Comparison of ENCODE assay signal across 28 mouse cellular contexts in the genomic region with DNA sequence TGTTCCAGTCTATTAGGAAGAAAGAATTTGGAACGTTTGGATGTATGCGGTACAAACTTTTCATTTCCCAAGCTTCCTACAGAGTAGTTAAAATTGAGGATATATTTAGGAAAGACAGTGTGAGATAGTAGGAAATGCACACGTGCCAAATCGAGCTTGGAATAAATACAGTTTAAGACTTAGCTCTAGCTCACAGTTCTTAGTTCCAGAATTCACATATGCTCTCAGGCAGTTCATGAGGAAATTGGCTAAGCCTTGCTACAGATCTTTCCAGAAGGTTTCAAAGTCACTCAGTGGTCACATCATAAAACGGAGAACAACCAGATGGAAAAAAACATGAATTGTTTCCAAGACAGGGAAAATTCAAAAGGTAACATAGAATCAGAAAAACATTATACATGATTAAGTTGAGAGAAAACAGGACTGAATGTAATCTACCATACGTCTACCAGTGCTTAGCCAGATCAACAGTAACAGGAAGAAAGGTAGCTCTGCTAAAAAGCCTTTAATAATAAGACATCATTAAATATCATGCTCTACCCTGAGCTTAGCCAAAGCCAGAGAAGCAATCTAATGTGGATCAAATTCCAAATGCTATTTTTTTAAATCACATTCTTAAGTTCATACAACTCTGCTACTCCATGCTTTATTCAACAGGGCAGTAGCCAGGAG.
DNase-seq lines count a peak whose midpoint lies in the region; ATAC-seq and TF ChIP-seq lines count a peak whose summit lies in the region.
"Had no signal": no experiment of that assay in that cellular context is flagged by ENCODE, and none has a peak within 500 bp of the region (broad histone marks: within the 10 kb centered on the region; RNA-seq: fewer than 3 reads in every experiment).

No protein-coding gene starts in this region.

- H3K9me3 ChIP-seq in embryonic facial prominence, embryonic 14.5 days (ENCODE audit: control insufficient read depth, low read length), result no peaks in the 10 kb centered on the region
- no peaks in the 10 kb centered on the region for H3K9me3 ChIP-seq in embryonic facial prominence, embryonic 10.5 days
- H3K9me3 ChIP-seq in hindbrain, postnatal 0 days (ENCODE audit: low read length), result no peaks in the 10 kb centered on the region
- no peaks in the 10 kb centered on the region for H3K9me3 ChIP-seq in hindbrain, embryonic 12.5 days (replicated peaks)
- no peaks in the 10 kb centered on the region for H3K9me3 ChIP-seq in limb, embryonic 15.5 days
- H3K9me3 ChIP-seq in neural tube, embryonic 15.5 days (replicated peaks), result no peaks in the 10 kb centered on the region
- H3K9me3 ChIP-seq: heart, embryonic 13.5 days; hindbrain, embryonic 15.5 days; intestine, embryonic 15.5 days; liver, embryonic 13.5 days; stomach, embryonic 15.5 days had no signal

- H3K36me3 ChIP-seq in embryonic facial prominence, embryonic 14.5 days (ENCODE audit: control insufficient read depth, insufficient read depth, low read length), result no peaks in the 10 kb centered on the region
- H3K36me3 ChIP-seq in embryonic facial prominence, embryonic 10.5 days (replicated peaks), result no peaks in the 10 kb centered on the region
- H3K36me3 ChIP-seq in hindbrain, postnatal 0 days (ENCODE audit: insufficient read depth, low read length), result no peaks in the 10 kb centered on the region
- H3K36me3 ChIP-seq in hindbrain, embryonic 12.5 days, result no peaks in the 10 kb centered on the region
- no peaks in the 10 kb centered on the region for H3K36me3 ChIP-seq in limb, embryonic 15.5 days
- H3K36me3 ChIP-seq in neural tube, embryonic 15.5 days, result no peaks in the 10 kb centered on the region
- H3K36me3 ChIP-seq: heart, embryonic 13.5 days; hindbrain, embryonic 15.5 days; intestine, embryonic 15.5 days; liver, embryonic 13.5 days; stomach, embryonic 15.5 days had no signal

- no peaks in the 10 kb centered on the region for H3K4me1 ChIP-seq in embryonic facial prominence, embryonic 14.5 days (ENCODE audit: control insufficient read depth, insufficient read depth, low read length)
- no peaks in the 10 kb centered on the region for H3K4me1 ChIP-seq in embryonic facial prominence, embryonic 10.5 days
- H3K4me1 ChIP-seq in hindbrain, postnatal 0 days (ENCODE audit: insufficient read depth, low read length), result no peaks in the 10 kb centered on the region
- no peaks in the 10 kb centered on the region for H3K4me1 ChIP-seq in hindbrain, embryonic 12.5 days
- no peaks in the 10 kb centered on the region for H3K4me1 ChIP-seq in limb, embryonic 15.5 days
- no peaks in the 10 kb centered on the region for H3K4me1 ChIP-seq in neural tube, embryonic 15.5 days
- H3K4me1 ChIP-seq: heart, embryonic 13.5 days; hindbrain, embryonic 15.5 days; intestine, embryonic 15.5 days; liver, embryonic 13.5 days; stomach, embryonic 15.5 days had no signal

- no peak overlapping the region for H3K9ac ChIP-seq in embryonic facial prominence, embryonic 14.5 days (ENCODE audit: low read depth, low read length)
- H3K9ac ChIP-seq in hindbrain, postnatal 0 days (replicated peaks; ENCODE audit: low read length), result no peak overlapping the region
- no peak overlapping the region for H3K9ac ChIP-seq in hindbrain, embryonic 12.5 days
- H3K9ac ChIP-seq in limb, embryonic 15.5 days, result no peak overlapping the region
- H3K9ac ChIP-seq in neural tube, embryonic 15.5 days (replicated peaks), result no peak overlapping the region
- H3K9ac ChIP-seq: heart, embryonic 13.5 days; hindbrain, embryonic 15.5 days; intestine, embryonic 15.5 days; liver, embryonic 13.5 days; stomach, embryonic 15.5 days had no signal

- 66% methylated on average over 6 of the region's 6 CpGs for WGBS in embryonic facial prominence, embryonic 14.5 days
- WGBS in embryonic facial prominence, embryonic 10.5 days, result 85% methylated on average over 6 of the region's 6 CpGs
- 84% methylated on average over 6 of the region's 6 CpGs for WGBS in hindbrain, postnatal 0 days
- 87% methylated on average over 6 of the region's 6 CpGs for WGBS in hindbrain, embryonic 12.5 days
- WGBS in limb, embryonic 15.5 days, result 44% methylated on average over 6 of the region's 6 CpGs
- 87% methylated on average over 6 of the region's 6 CpGs for WGBS in neural tube, embryonic 15.5 days

- no peak overlapping the region for H3K4me2 ChIP-seq in embryonic facial prominence, embryonic 14.5 days (ENCODE audit: low read depth, low read length)
- no peak overlapping the region for H3K4me2 ChIP-seq in hindbrain, postnatal 0 days (ENCODE audit: low read depth, low read length)
- H3K4me2 ChIP-seq in hindbrain, embryonic 12.5 days (replicated peaks), result no peak overlapping the region
- no peak overlapping the region for H3K4me2 ChIP-seq in limb, embryonic 15.5 days
- H3K4me2 ChIP-seq in neural tube, embryonic 15.5 days, result no peak overlapping the region
- H3K4me2 ChIP-seq: heart, embryonic 13.5 days; hindbrain, embryonic 15.5 days; intestine, embryonic 15.5 days; liver, embryonic 13.5 days; stomach, embryonic 15.5 days had no signal

- H3K4me3 ChIP-seq in embryonic facial prominence, embryonic 14.5 days (ENCODE audit: low read depth, low read length), result no peak overlapping the region
- no peak overlapping the region for H3K4me3 ChIP-seq in embryonic facial prominence, embryonic 10.5 days
- no peak overlapping the region for H3K4me3 ChIP-seq in hindbrain, postnatal 0 days (ENCODE audit: low read length)
- no peak overlapping the region for H3K4me3 ChIP-seq in hindbrain, embryonic 12.5 days
- no peak overlapping the region for H3K4me3 ChIP-seq in limb, embryonic 15.5 days
- no peak overlapping the region for H3K4me3 ChIP-seq in neural tube, embryonic 15.5 days (replicated peaks)
- H3K4me3 ChIP-seq: heart, embryonic 13.5 days; hindbrain, embryonic 15.5 days; intestine, embryonic 15.5 days; liver, embryonic 13.5 days; stomach, embryonic 15.5 days had no signal

- H3K27me3 ChIP-seq in embryonic facial prominence, embryonic 14.5 days (replicated peaks; ENCODE audit: control insufficient read depth, insufficient read depth, low read length), result no peaks in the 10 kb centered on the region
- no peaks in the 10 kb centered on the region for H3K27me3 ChIP-seq in embryonic facial prominence, embryonic 10.5 days (replicated peaks; ENCODE audit: low read depth, poor library complexity, severe bottlenecking)
- no peaks in the 10 kb centered on the region for H3K27me3 ChIP-seq in hindbrain, postnatal 0 days (ENCODE audit: insufficient read depth, low read length)
- H3K27me3 ChIP-seq in hindbrain, embryonic 12.5 days, result no peaks in the 10 kb centered on the region
- no peaks in the 10 kb centered on the region for H3K27me3 ChIP-seq in limb, embryonic 15.5 days
- no peaks in the 10 kb centered on the region for H3K27me3 ChIP-seq in neural tube, embryonic 15.5 days (replicated peaks)
- H3K27me3 ChIP-seq: heart, embryonic 13.5 days; hindbrain, embryonic 15.5 days; intestine, embryonic 15.5 days; liver, embryonic 13.5 days; Patski; stomach, embryonic 15.5 days had no signal

- TF ChIP-seq CTCF in hindbrain, postnatal 0 days (IDR thresholded peaks at IDR 0.05; ENCODE audit: low read depth), result no peak

- peak; percentile 38 for DNase-seq in embryonic facial prominence, embryonic 14.5 days (ENCODE audit: low spot score)
- no peak for DNase-seq in embryonic facial prominence, embryonic 10.5 days (ENCODE audit: low spot score)
- peak; percentile 5 for DNase-seq in hindbrain, postnatal 0 days (ENCODE audit: low spot score)
- DNase-seq in forelimb bud, embryonic 11.5 days (ENCODE audit: low read depth, low spot score), result peak; percentile 31
- no peak for DNase-seq in gastrocnemius, postnatal 10 days
- DNase-seq: adrenal gland, postnatal 14 days; cerebellum, adult 11 months; heart, postnatal 10 days; kidney, adult 2 months; kidney, postnatal 4 days; layer of hippocampus, postnatal 36 days; left cerebral cortex, postnatal 4 days; liver, embryonic 13.5 days; lung, adult 2 months; lung, postnatal 10 days; midbrain, embryonic 14.5 days; right cerebral cortex, postnatal 25 days; thymus, postnatal 14 days had no signal

- no peak overlapping the region for H3K27ac ChIP-seq in embryonic facial prominence, embryonic 14.5 days (replicated peaks; ENCODE audit: low read depth, low read length)
- H3K27ac ChIP-seq in embryonic facial prominence, embryonic 10.5 days (replicated peaks), result no peak overlapping the region
- no peak overlapping the region for H3K27ac ChIP-seq in hindbrain, postnatal 0 days
- H3K27ac ChIP-seq in hindbrain, embryonic 12.5 days, result no peak overlapping the region
- no peak overlapping the region for H3K27ac ChIP-seq in limb, embryonic 15.5 days
- H3K27ac ChIP-seq in neural tube, embryonic 15.5 days (replicated peaks), result no peak overlapping the region
- H3K27ac ChIP-seq: heart, embryonic 13.5 days; hindbrain, embryonic 15.5 days; intestine, embryonic 15.5 days; kidney, postnatal 0 days; liver, embryonic 13.5 days; macrophage; stomach, embryonic 15.5 days had no signal

- ATAC-seq in embryonic facial prominence, embryonic 14.5 days (ENCODE audit: low read depth), result no peak
- no peak for ATAC-seq in hindbrain, postnatal 0 days
- no peak for ATAC-seq in hindbrain, embryonic 12.5 days (ENCODE audit: low FRiP score)
- ATAC-seq in limb, embryonic 15.5 days (ENCODE audit: insufficient number of reproducible peaks, low FRiP score, low TSS enrichment, low read depth), result 0 out of 2 replicates have a peak, but pooled peaks have one; percentile 52
- no peak for ATAC-seq in neural tube, embryonic 15.5 days (ENCODE audit: low FRiP score)
- ATAC-seq: intestine, embryonic 15.5 days; Patski had no signal

Comparison
In these comparisons a context has a peak if more than half of its experiments do, and no peak if none do; other contexts are left out.
1. DNase-seq: peak in embryonic facial prominence, embryonic 14.5 days (single experiment), hindbrain, postnatal 0 days (single experiment) and forelimb bud, embryonic 11.5 days (single experiment); none in embryonic facial prominence, embryonic 10.5 days (single experiment) and gastrocnemius, postnatal 10 days (single experiment).